Mouse (Mus musculus) hindbrain, embryonic 13.5 days (tissue): Measurements from ENCODE around the gene Ccer2. TPM values are rescaled to one million over a fixed set of nuclear protein-coding genes. Genes with fewer than 3 reads are reported as not detected.

Experiments used
- ATAC-seq: fragments of 200-750 bp; cut with Nextera tagmentation; 2 replicates; pipeline ENCODE4 v1.8.0; 2017; ENCODE audit warnings: moderate TSS enrichment; ENCODE audit not compliant: low FRiP score
- H3K27ac ChIP-seq: fragments of 300-500 bp; sonication (generic); 2 replicates; pipeline ENCODE4 v1.5.1; 2015; ENCODE audit warnings: inconsistent platforms, mild to moderate bottlenecking, moderate library complexity
- H3K27me3 ChIP-seq: fragments of 300-500 bp; sonication (generic); 2 replicates; pipeline ENCODE4 v1.6.1; 2015; ENCODE audit warnings: mild to moderate bottlenecking, inconsistent platforms
- H3K36me3 ChIP-seq: fragments of 300-500 bp; sonication (generic); 2 replicates; pipeline ENCODE4 v1.6.1; 2015; ENCODE audit warnings: mild to moderate bottlenecking, inconsistent platforms
- H3K4me1 ChIP-seq: fragments of 300-500 bp; sonication (generic); replicated peaks from 2 replicates; pipeline ENCODE4 v1.6.1; 2015; ENCODE audit warnings: inconsistent platforms
- H3K4me2 ChIP-seq: fragments of 300-500 bp; sonication (generic); 2 replicates; pipeline ENCODE4 v1.6.1; 2015; ENCODE audit warnings: inconsistent platforms, mild to moderate bottlenecking, moderate library complexity
- H3K4me3 ChIP-seq: fragments of 300-500 bp; sonication (generic); 2 replicates; pipeline ENCODE4 v1.5.1; 2015; ENCODE audit warnings: mild to moderate bottlenecking, inconsistent platforms
- H3K9ac ChIP-seq: fragments of 300-500 bp; sonication (generic); 2 replicates; pipeline ENCODE4 v1.6.1; 2015; ENCODE audit warnings: mild to moderate bottlenecking, inconsistent platforms
- H3K9me3 ChIP-seq: fragments of 300-500 bp; sonication (generic); 2 replicates; pipeline ENCODE4 v1.6.1; 2016; ENCODE audit warnings: inconsistent platforms
- WGBS: fragments of 180-500 bp; shearing (Covaris S2); methylation state at CpG from one replicate; pipeline ENCODE4 v1.1.7; 2015; 5-methylcytosine and 5-hydroxymethylcytosine counted together
- polyA plus RNA-seq: library from polyadenylated mRNA; unstranded; fragments of >200 nt; fragmentation: Nextera tagmentation; extraction: Ambion mirVana; gene quantifications from 2 replicates; pipeline ENCODE4 v1.2.1, GENCODE M21; 2015

Ccer2 gene
- polyA plus RNA-seq, 1 experiment from 2014 or later = 3.1 TPM

DNA sequence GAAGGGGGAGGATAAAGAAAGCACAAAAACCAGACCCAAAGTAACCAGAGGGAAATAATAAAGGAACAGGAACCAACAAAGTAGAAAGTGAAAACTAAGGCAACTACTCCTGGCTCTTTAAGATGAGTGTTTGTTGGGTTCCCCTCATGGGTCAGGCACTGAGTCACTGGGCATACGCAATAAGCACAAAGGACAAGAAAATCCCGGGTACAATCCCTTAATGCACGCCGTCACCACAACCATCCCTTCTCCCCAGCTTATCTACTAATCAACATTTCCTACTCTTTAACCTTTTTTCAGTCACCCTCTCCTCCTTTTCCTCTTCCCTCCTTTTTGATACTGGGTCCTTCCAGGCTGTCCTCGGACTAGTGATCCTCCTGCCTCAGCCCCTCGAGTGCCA, 9.2 kb downstream of the Ccer2 start:
- H3K36me3 ChIP-seq = peaks cover 30% of the 10 kb centered on the region
- 90% methylated on average over 6 of the region's 6 CpGs for WGBS
- H3K4me1 ChIP-seq = peaks cover 37% of the 10 kb centered on the region
- H3K27ac ChIP-seq = no peak overlapping the region
- peak overlapping the region; percentile 78 for H3K9ac ChIP-seq
- no peaks in the 10 kb centered on the region for H3K9me3 ChIP-seq
- H3K27me3 ChIP-seq = no peaks in the 10 kb centered on the region
- peak overlapping the region; percentile 66 for H3K4me2 ChIP-seq
- no peak for ATAC-seq
- peak overlapping the region; percentile 69 for H3K4me3 ChIP-seq

DNA sequence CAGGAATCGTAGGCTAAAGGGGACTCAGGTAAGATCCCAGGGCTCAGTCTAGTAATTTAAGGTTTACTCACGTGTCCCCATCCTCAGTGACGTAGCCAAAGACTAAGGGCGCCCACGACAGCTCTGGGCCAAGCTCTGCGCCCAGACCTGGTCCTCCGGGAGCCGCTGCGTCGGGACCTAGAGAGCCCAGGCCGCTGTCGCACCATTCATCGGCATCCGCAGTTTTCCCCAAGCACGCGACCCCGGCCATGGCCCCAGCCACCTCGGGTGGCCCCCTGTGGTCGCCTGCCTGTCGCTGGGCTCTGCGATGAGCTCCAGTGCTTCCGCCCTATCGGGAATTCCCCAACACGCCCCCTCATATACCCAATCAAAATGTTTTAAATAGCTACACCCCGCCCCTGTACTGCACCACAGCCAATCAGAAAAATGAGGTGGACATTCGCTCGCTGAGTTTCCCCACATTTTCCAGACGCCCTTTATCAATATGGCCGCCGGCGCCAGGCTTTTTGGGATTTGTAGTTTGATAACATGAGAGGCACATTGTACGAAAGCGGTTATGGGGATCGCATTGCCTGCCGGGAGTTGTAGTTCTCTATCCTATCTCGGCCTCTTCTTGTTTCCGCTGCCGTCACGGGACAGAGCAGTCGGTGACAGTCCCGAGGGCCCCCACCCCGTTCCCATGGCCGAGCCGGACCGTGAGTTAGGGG, 10.4 kb downstream of the Ccer2 start, which contains the start of gene Sirt2:
TSS of gene Sirt2 (plus strand) at position 563 of the 707 bp plus-strand sequence.
- Histone ChIP-seq H3K4me3 (peak within 1 kb of the TSS; percentile 69), H3K4me1 (peaks cover 37% of the 10 kb centered on the region), H3K9me3 (no peaks in the 10 kb centered on the region), H3K36me3 (peaks cover 19% of the 10 kb centered on the region), H3K4me2 (peak within 1 kb of the TSS; percentile 67), H3K9ac (peak within 1 kb of the TSS; percentile 78), H3K27me3 (no peaks in the 10 kb centered on the region), H3K27ac (0 out of 2 replicates have a peak within 1 kb of the TSS, but pooled peaks have one; percentile 24)
- peak; percentile 99 for ATAC-seq
- under 1% methylated on average over 45 of the region's 45 CpGs for WGBS

DNA sequence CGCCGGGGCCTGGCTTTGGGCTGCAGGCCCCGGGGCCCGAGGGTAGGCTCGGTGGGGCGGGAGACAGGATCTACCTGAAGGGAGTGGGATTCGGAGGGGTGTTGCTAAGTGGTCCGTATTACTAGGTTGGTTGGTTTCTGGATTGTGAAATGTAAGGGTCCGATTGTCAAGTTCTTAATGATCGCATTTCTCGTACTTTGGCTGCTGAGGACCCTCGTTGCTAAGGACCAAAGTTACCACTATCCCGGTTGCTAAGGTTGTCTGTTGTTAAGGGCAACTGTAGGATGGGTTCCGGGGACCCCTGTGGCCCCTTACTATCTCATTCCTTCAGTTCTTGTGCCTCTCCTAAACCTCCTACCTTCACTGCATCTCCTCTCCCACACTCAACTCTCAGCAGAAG, 10.9 kb downstream of the Ccer2 start:
- Histone ChIP-seq H3K27ac (no peak overlapping the region), H3K4me3 (peak overlapping the region; percentile 69), H3K4me2 (peak overlapping the region; percentile 67), H3K9me3 (no peaks in the 10 kb centered on the region), H3K27me3 (no peaks in the 10 kb centered on the region), H3K36me3 (peaks cover 13% of the 10 kb centered on the region), H3K9ac (peak overlapping the region; percentile 70), H3K4me1 (peaks cover 37% of the 10 kb centered on the region)
- ATAC-seq = peak; percentile 30
- 1% methylated on average over 14 of the region's 14 CpGs for WGBS

DNA sequence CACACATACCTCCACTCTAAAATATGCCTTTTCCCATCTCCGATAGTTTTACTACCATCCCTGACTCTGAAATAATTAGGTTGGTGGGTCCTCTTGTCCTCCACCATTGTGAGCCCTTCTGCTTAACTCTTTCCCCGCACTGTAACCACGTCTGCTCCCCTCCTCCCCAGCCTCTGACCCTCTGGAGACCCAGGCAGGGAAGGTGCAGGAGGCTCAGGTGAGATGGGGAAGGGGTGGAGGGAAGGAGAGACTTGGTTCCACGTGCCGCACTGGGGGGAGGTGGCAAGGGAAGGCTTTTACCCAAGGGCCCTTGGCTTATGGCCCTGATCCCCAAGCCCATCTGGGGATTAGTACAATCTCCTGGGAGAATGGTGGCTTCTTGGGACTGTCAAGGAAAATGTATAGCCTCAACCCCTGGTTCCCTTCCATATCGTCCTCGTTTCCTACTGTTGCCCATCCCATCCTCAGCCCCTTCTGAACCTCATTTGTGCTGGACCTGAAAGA, 11.5 kb downstream of the Ccer2 start, which contains the start of gene Nfkbib:
TSS of gene Nfkbib (minus strand) at position 51 of the 504 bp plus-strand sequence.
- H3K9me3 ChIP-seq = no peaks in the 10 kb centered on the region
- no peak for ATAC-seq
- H3K27me3 ChIP-seq = no peaks in the 10 kb centered on the region
- H3K4me3 ChIP-seq = peak within 1 kb of the TSS; percentile 69
- peaks cover 8% of the 10 kb centered on the region; the same call in 1 of the 2 replicates for H3K36me3 ChIP-seq
- peaks cover 37% of the 10 kb centered on the region for H3K4me1 ChIP-seq
- H3K4me2 ChIP-seq = peak within 1 kb of the TSS; percentile 67
- WGBS = 62% methylated on average over 7 of the region's 7 CpGs
- no peak within 1 kb of the TSS for H3K27ac ChIP-seq
- H3K9ac ChIP-seq = peak within 1 kb of the TSS; percentile 70

DNA sequence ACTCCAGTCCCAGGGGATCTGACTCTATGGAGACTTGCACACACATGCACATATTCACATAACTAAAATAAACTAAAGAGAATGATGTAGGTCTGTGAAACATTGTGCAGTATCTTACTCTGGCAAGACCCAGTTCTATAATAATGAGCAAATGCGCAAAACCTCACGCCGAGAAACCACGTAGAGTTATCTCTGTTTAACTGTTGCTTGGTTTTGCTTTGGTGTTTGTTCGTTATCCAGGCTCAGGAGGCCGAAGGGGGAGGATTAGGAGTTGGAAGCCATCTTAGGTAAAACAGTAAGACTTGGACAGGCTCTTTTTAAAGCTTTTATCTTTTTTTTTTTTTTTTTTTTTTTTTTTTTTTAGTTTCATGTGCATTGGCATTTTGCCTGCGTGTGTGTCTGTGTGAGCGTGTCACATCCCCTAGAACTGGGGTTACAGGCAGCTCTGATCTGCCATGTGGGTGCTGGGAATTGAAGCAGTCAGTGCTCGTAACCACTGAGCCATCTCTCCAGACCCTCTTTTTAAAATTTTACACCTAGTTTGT, 13.5 kb downstream of the Ccer2 start:
- Histone ChIP-seq H3K36me3 (peaks cover 9% of the 10 kb centered on the region; the same call in 1 of the 2 replicates), H3K4me2 (no peak overlapping the region), H3K4me1 (peaks cover 52% of the 10 kb centered on the region), H3K27ac (no peak overlapping the region), H3K4me3 (no peak overlapping the region), H3K9me3 (no peaks in the 10 kb centered on the region), H3K9ac (no peak overlapping the region), H3K27me3 (no peaks in the 10 kb centered on the region)
- no peak for ATAC-seq
- 93% methylated on average over 9 of the region's 9 CpGs for WGBS

DNA sequence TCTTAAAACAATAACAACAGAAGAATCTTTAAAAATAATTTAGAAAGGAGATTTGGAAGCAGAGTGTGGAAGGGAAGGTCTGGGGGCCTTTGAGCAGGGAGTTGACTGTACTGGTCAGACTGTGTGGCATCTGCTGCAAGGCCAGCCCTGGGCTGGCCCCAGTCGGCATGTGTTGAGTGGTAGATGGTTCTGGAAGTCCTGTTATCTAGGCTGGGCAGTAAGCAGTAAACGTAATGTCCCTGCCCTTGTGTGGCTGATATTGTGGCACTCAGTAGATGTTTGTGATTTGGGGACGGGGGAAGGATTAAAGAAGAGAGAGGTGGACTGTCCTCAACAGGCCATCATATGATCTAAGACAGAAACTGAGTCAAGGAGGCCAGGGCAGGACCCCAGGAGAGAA, 14.3 kb downstream of the Ccer2 start:
- H3K9ac ChIP-seq = no peak overlapping the region
- ATAC-seq = no peak
- WGBS = 92% methylated on average over 3 of the region's 3 CpGs
- no peaks in the 10 kb centered on the region for H3K27me3 ChIP-seq
- H3K27ac ChIP-seq = no peak overlapping the region
- H3K4me1 ChIP-seq = peaks cover 46% of the 10 kb centered on the region
- no peak overlapping the region for H3K4me2 ChIP-seq
- H3K9me3 ChIP-seq = no peaks in the 10 kb centered on the region
- H3K36me3 ChIP-seq = peaks cover 15% of the 10 kb centered on the region; the same call in 1 of the 2 replicates
- no peak overlapping the region for H3K4me3 ChIP-seq

DNA sequence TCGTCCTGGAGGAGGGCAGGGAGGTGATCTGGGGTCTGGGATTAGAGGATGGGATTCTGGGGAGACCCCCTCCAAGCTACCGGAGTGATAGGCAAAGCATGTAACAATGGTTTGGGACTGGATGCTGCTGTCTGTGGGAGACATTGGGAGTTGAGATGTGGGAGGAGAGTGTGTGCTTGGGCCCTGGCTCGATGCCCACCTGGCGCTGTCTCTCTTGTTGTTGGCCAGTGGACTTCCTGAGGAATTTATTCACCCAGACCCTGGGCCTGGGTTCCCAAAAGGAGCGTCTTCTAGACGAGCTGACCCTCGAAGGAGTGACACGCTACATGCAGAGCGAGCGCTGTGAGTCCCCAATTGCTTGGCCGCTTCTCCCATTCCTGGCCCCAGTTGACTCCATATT, 15.9 kb downstream of the Ccer2 start:
- H3K9me3 ChIP-seq = no peaks in the 10 kb centered on the region
- WGBS = 92% methylated on average over 11 of the region's 11 CpGs
- peaks cover 41% of the 10 kb centered on the region for H3K4me1 ChIP-seq
- no peak overlapping the region for H3K9ac ChIP-seq
- H3K4me2 ChIP-seq = no peak overlapping the region
- no peak overlapping the region for H3K4me3 ChIP-seq
- H3K36me3 ChIP-seq = peaks cover 20% of the 10 kb centered on the region
- H3K27me3 ChIP-seq = no peaks in the 10 kb centered on the region
- no peak for ATAC-seq
- no peak overlapping the region for H3K27ac ChIP-seq

DNA sequence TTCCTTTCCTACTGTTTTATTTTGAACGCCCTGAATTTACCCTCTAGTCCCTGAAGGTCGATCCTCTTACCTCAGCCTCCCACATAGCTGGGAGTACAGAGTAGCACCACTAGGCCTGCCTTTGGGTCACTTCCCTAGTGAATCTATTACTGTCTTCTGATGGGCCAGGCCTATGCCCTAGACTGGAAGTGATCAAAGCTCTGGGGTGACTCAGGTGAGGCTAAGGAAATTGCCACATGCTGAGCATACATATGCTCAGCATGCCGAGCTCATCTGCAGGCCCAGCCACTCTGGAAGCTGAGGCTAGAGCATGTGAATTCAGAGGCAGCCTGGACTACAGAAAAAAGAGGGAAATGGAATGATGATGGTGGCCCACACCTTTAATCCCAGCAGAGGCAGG, 17.2 kb downstream of the Ccer2 start:
- Histone ChIP-seq H3K9ac (no peak overlapping the region), H3K27me3 (no peaks in the 10 kb centered on the region)

DNA sequence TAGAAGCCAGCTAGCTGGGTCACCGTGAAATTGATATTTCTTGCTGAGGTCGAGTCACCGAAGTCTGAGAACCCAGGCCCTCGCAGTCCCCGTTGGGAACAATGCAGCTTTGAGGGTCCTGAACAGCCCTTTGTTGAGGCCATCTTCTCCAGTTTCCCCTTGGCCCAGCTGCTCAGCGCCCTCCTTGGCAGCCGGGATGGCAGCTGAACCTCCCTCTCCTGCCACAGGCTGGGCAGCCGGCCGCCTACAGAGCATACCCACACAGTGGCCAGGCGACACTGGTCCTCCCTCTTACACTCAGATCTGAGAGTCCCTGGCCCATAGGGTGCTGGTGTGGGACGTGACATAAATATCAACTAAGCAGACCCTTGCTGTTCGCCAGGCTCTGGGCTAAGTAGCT, 18.2 kb downstream of the Ccer2 start:
- WGBS = 40% methylated on average over 12 of the region's 12 CpGs

More for the DNA sequence above, 17.2 kb downstream of the Ccer2 start:
- 85% methylated on average over 3 of the region's 3 CpGs for WGBS
- H3K9me3 ChIP-seq = no peaks in the 10 kb centered on the region
- H3K4me3 ChIP-seq = no peak overlapping the region
- H3K4me2 ChIP-seq = no peak overlapping the region
- peak overlapping the region; percentile 67; the same call in 1 of the 2 replicates for H3K27ac ChIP-seq
- ATAC-seq = no peak
- H3K4me1 ChIP-seq = peaks cover 28% of the 10 kb centered on the region
- H3K36me3 ChIP-seq = peaks cover 30% of the 10 kb centered on the region

DNA sequence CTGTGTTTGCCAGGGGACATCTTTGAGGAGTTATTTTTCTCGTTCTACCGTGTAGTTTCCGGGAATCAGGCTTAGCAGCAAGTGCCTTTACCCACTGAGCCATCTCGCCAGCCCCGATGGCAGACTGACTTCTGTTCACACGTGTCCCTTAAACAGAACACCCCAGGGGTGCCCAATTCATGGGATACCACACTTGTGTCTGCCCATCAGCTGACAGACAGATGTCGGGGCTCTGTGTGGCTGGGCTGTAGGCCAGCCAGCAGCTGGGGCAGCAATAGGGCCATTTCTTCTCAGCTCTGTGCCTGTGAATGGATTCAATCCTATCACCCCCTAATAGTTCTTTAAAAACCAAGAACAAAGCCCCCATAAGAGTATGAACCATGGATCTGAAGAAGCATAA, 19.2 kb downstream of the Ccer2 start:
- Histone ChIP-seq H3K9ac (no peak overlapping the region; the same call in 1 of the 2 replicates), H3K27ac (no peak overlapping the region), H3K27me3 (no peaks in the 10 kb centered on the region), H3K36me3 (peaks cover 39% of the 10 kb centered on the region), H3K4me2 (no peak overlapping the region), H3K9me3 (no peaks in the 10 kb centered on the region), H3K4me1 (peaks cover 18% of the 10 kb centered on the region), H3K4me3 (no peak overlapping the region)
- ATAC-seq = no peak
- WGBS = 78% methylated on average over 7 of the region's 7 CpGs

More for the DNA sequence above, 18.2 kb downstream of the Ccer2 start:
- no peak overlapping the region for H3K9ac ChIP-seq
- peaks cover 39% of the 10 kb centered on the region for H3K36me3 ChIP-seq
- no peak overlapping the region for H3K4me3 ChIP-seq
- no peaks in the 10 kb centered on the region for H3K27me3 ChIP-seq
- peak overlapping the region; percentile 67 for H3K27ac ChIP-seq
- no peaks in the 10 kb centered on the region for H3K9me3 ChIP-seq
- H3K4me1 ChIP-seq = peaks cover 18% of the 10 kb centered on the region
- ATAC-seq = peak; percentile 56
- H3K4me2 ChIP-seq = no peak overlapping the region

DNA sequence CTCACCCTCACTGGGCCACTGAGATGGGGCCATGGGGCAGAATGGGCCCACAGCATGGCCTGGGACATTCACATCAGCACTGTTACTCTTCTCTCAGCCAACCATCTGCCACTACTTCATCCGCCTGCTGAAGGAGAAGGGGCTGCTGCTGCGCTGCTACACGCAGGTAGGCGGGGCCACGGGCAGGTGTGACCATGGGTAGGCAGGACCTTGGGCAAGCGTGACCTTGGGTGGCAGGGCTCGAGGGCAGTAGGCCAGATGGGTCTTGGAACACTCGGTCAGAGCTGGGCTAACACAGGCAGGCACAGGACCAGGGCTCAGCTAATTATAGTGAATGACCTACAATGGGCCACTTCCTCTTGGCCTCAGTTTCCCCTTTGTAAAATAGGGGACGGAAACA, 22.9 kb downstream of the Ccer2 start:
- Histone ChIP-seq H3K27me3 (no peaks in the 10 kb centered on the region), H3K36me3 (peaks cover 52% of the 10 kb centered on the region), H3K4me2 (no peak overlapping the region), H3K27ac (no peak overlapping the region), H3K4me3 (no peak overlapping the region), H3K4me1 (peaks cover 13% of the 10 kb centered on the region), H3K9me3 (no peaks in the 10 kb centered on the region), H3K9ac (peak overlapping the region; percentile 13; the same call in 1 of the 2 replicates)
- WGBS = 87% methylated on average over 9 of the region's 9 CpGs
- ATAC-seq = no peak

DNA sequence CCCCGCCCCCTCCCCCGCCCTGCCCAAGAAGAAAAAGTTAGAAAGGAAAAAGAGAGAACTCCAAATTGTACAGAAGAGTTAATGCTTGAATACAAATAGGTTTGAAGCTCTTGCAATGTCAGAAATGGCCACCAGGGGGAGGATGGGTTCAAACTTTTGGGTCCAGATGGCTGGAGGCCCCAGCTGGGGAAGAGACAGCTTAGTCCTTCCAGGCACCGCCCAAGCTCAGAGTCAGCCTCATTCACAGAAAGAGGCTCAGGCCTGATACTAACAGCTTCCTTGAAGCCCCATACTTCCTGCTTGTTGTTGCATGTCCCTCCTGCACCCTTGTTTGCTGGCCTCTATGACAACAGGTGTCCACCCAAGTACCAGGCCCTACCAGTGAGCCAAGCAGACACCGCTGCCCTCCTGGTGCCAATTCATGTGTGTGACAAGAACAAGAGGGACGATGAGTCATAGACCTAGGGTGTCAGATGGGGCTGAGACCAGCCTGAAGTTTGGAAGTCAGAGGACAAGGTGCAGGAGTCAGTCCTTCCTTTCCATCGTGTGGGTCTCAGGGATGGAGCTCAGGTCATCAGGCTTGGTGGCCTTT, 24.2 kb downstream of the Ccer2 start:
- Histone ChIP-seq H3K4me1 (peaks cover 4% of the 10 kb centered on the region), H3K36me3 (peaks cover 52% of the 10 kb centered on the region), H3K27ac (no peak overlapping the region; the same call in 1 of the 2 replicates), H3K4me3 (no peak overlapping the region), H3K4me2 (no peak overlapping the region), H3K9me3 (no peaks in the 10 kb centered on the region), H3K27me3 (no peaks in the 10 kb centered on the region), H3K9ac (no peak overlapping the region; the same call in 1 of the 2 replicates)
- ATAC-seq = peak; percentile 49; the same call in 1 of the 2 replicates
- 44% methylated on average over 6 of the region's 6 CpGs for WGBS
